Mouse (Mus musculus) lung, adult 10 weeks (tissue): Measurements from ENCODE around the gene Rbm15. TPM values are rescaled to one million over a fixed set of nuclear protein-coding genes. Genes with fewer than 3 reads are reported as not detected.

Source experiments
- polyA plus RNA-seq: library from polyadenylated mRNA; stranded (reverse); fragments of 350-450 nt; fragmentation: Illumina TruSeq; extraction: RNeasy Lipid Tissue Mini Kit (QIAGEN cat#74804); gene quantifications from one replicate; pipeline ENCODE4 v1.2.3, GENCODE M21; 2014; ENCODE audit warnings: low read depth, low replicate concordance; ENCODE audit not compliant: insufficient read depth

The Rbm15 gene
- polyA plus RNA-seq, result 3.7 TPM

GRCm38 (mm10) chr3:107333381-107334201, at the start of gene Rbm15:
Gene Rbm15, minus strand, starts transcription at chr3:107333673.

DNA sequence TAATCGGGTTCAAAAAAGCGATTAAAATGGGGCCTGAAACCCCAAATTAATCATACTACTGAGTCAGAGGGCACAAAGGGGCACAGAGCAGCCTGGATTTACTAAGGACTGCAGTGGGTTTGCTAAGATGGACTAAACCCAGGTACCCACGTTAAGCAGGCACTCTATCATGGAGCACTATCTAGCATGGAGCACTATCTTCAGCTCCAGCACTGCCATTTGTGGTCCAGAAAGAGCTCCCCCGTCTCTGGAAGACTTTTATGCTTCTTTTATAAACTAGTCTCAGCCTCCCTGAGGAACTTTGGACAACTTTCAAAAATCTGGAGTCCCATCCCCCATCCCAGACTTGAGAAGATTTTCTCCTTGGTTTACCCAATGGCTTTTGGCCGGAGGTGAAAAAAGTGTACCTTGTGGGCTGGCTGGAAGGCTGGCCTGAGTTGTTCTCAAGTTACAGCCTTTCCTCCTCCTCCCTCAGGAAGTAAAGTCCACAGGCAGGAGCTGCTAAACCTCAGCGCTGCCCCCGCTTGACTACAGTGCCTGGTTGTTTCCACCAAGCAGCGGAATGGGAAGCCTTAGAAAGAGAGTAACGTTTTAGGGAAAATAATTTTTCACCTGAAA, 42.6 kb downstream of the Rbm15 start, which contains the start of gene Slc16a4:
Gene Slc16a4 (plus strand): TSS at position 467 of the 618 bp plus-strand sequence.

GRCm38 (mm10) chr3:107278479-107279269, 54.8 kb downstream of the Rbm15 start, which contains the start of gene Lamtor5:
Gene Lamtor5, plus strand, starts transcription at chr3:107278858.

Other genes starting within 250 kb of the Rbm15 start
- 1.8 TPM for gene Kcna2, start 232.5 kb downstream of the Rbm15 start, polyA plus RNA-seq
- gene Kcna10, start 150.6 kb downstream of the Rbm15 start, polyA plus RNA-seq, result not detected
- gene Cym, start 111.9 kb downstream of the Rbm15 start, polyA plus RNA-seq, result 0.32 TPM
- gene A630076J17Rik, start 103.1 kb downstream of the Rbm15 start, polyA plus RNA-seq, result not detected
- gene Prok1, start 94.0 kb downstream of the Rbm15 start, polyA plus RNA-seq, result not detected
- 123 TPM for gene Lamtor5, start 54.8 kb downstream of the Rbm15 start, polyA plus RNA-seq
- gene Slc16a4, start 42.4 kb downstream of the Rbm15 start, polyA plus RNA-seq, result 0.74 TPM
- 0.08 TPM for gene Kcnc4, start 125.9 kb upstream of the Rbm15 start, polyA plus RNA-seq
- gene Slc6a17, start 184.3 kb upstream of the Rbm15 start, polyA plus RNA-seq, result 0.85 TPM
- gene Ubl4b, start 221.4 kb upstream of the Rbm15 start, polyA plus RNA-seq, result not detected